ENCODE assay signal across 11 mouse cellular contexts in the genomic region with DNA sequence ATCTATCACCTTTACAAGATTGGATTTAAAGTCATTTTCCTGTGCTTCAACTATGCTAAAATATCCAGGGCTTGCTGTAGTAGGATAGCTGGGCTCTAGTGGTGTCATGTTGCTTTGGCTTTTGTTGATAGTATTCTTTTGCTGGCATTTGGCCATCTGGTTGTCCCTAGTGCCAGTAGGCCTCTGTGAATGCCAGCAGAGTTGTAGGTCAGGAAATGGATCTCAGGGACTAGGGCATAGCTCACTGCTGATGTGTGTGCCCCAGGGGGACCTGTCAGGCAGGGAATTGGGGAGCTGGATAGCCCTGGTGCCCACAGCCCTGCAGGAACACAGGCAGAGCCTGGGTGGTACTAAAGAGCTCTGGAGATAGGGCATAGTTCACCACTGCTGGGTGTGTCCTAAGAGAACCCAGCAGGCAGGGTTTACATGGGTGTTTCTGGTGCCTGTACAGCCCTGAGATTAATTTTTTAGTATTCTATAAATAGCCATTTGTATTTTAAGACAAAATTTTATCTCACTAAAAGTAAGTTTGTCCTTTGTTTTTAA.
DNase-seq lines count a peak whose midpoint lies in the region; ATAC-seq and TF ChIP-seq lines count a peak whose summit lies in the region.
"Had no signal": no experiment of that assay in that cellular context is flagged by ENCODE, and none has a peak within 500 bp of the region (broad histone marks: within the 10 kb centered on the region; RNA-seq: fewer than 3 reads in every experiment).

No protein-coding gene starts in this region.

- H3K27me3 ChIP-seq in heart, adult 2 months (ENCODE audit: control insufficient read depth, insufficient read depth, low read length): no peaks in the 10 kb centered on the region
- H3K27me3 ChIP-seq in midbrain, embryonic 14.5 days (ENCODE audit: control insufficient read depth, insufficient read depth, low read length): no peaks in the 10 kb centered on the region
- no peaks in the 10 kb centered on the region for H3K27me3 ChIP-seq in midbrain, embryonic 10.5 days (ENCODE audit: low read depth, poor library complexity, severe bottlenecking)
- H3K27me3 ChIP-seq in heart, embryonic 13.5 days (replicated peaks): no peaks in the 10 kb centered on the region
- H3K27me3 ChIP-seq in forebrain, embryonic 11.5 days (ENCODE audit: control insufficient read depth, insufficient read depth, low read length): no peaks in the 10 kb centered on the region
- H3K27me3 ChIP-seq: neural tube, embryonic 13.5 days had no signal

- no peak overlapping the region for H3K4me3 ChIP-seq in heart, adult 2 months
- no peak overlapping the region for H3K4me3 ChIP-seq in midbrain, embryonic 14.5 days (replicated peaks; ENCODE audit: low read depth, low read length)
- H3K4me3 ChIP-seq in midbrain, embryonic 10.5 days: no peak overlapping the region
- H3K4me3 ChIP-seq in heart, embryonic 13.5 days: no peak overlapping the region
- H3K4me3 ChIP-seq in forebrain, embryonic 11.5 days (ENCODE audit: low read depth, low read length): no peak overlapping the region
- H3K4me3 ChIP-seq: erythroblast, embryonic 14.5 days; neural tube, embryonic 13.5 days had no signal

- intact Hi-C loops in heart, adult 2 months (cut with DNase I): no loop called here
- intact Hi-C loops in heart, postnatal 25 days (cut with DNase I): no loop called here

- no peak overlapping the region for H3K27ac ChIP-seq in heart, adult 2 months
- H3K27ac ChIP-seq in midbrain, embryonic 14.5 days (replicated peaks; ENCODE audit: low read depth, low read length): no peak overlapping the region
- H3K27ac ChIP-seq in midbrain, embryonic 10.5 days (replicated peaks): no peak overlapping the region
- peak overlapping the region; percentile 65 for H3K27ac ChIP-seq in heart, embryonic 13.5 days (replicated peaks)
- H3K27ac ChIP-seq in forebrain, embryonic 11.5 days (ENCODE audit: low read depth, low read length): no peak overlapping the region
- H3K27ac ChIP-seq: hindbrain, embryonic 14.5 days; neural tube, embryonic 13.5 days had no signal

- H3K4me1 ChIP-seq in heart, adult 2 months (ENCODE audit: control insufficient read depth, insufficient read depth, low read length): peaks cover 2% of the 10 kb centered on the region; the same call in 1 of the 2 replicates
- no peaks in the 10 kb centered on the region for H3K4me1 ChIP-seq in midbrain, embryonic 14.5 days (ENCODE audit: control insufficient read depth, insufficient read depth, low read length)
- no peaks in the 10 kb centered on the region for H3K4me1 ChIP-seq in midbrain, embryonic 10.5 days
- peaks cover 9% of the 10 kb centered on the region; the same call in 1 of the 2 replicates for H3K4me1 ChIP-seq in heart, embryonic 13.5 days
- H3K4me1 ChIP-seq in forebrain, embryonic 11.5 days (replicated peaks; ENCODE audit: control insufficient read depth, insufficient read depth, low read length): no peaks in the 10 kb centered on the region
- H3K4me1 ChIP-seq: neural tube, embryonic 13.5 days had no signal

- TF ChIP-seq EP300 in heart, adult 2 months (IDR thresholded peaks at IDR 0.05; ENCODE audit: insufficient read depth, low read depth, low read length): no peak

- DNase-seq in heart, adult 2 months: peak; percentile 23 to 44
- no peak for DNase-seq in heart, postnatal 25 days (ENCODE audit: low spot score)
- peak; percentile 4 for DNase-seq in midbrain, embryonic 14.5 days
- no peak for DNase-seq in midbrain, embryonic 10.5 days (ENCODE audit: low spot score)
- DNase-seq in forebrain, embryonic 11.5 days (ENCODE audit: low spot score): no peak
- DNase-seq in right cerebral cortex, postnatal 36 days (ENCODE audit: low spot score in 2 of 2): no peak
- DNase-seq: right cerebral cortex, postnatal 4 days had no signal

- TF ChIP-seq CTCF in heart, adult 2 months (IDR thresholded peaks at IDR 0.05): no peak

- H3K4me2 ChIP-seq in midbrain, embryonic 14.5 days (ENCODE audit: low read length): no peak overlapping the region
- H3K4me2 ChIP-seq in heart, embryonic 13.5 days: no peak overlapping the region
- H3K4me2 ChIP-seq in forebrain, embryonic 11.5 days (ENCODE audit: low read depth, low read length, severe bottlenecking): no peak overlapping the region
- H3K4me2 ChIP-seq: hindbrain, embryonic 14.5 days; neural tube, embryonic 13.5 days had no signal

- no peak for TF ChIP-seq POLR2A in heart, adult 2 months (IDR thresholded peaks at IDR 0.05; ENCODE audit: insufficient read depth, low read depth, low read length)

- H3K79me2 ChIP-seq in heart, adult 2 months (replicated peaks; ENCODE audit: control insufficient read depth, insufficient read depth, low read length): no peaks in the 10 kb centered on the region

- no peak for ATAC-seq in midbrain, embryonic 14.5 days (ENCODE audit: low FRiP score, low TSS enrichment)
- no peak for ATAC-seq in heart, embryonic 13.5 days (ENCODE audit: extremely low read depth, insufficient number of reproducible peaks, low FRiP score, low TSS enrichment)
- no peak for ATAC-seq in forebrain, embryonic 11.5 days (replicated peaks; ENCODE audit: low FRiP score)

- no peak overlapping the region for H3K9ac ChIP-seq in heart, adult 2 months (ENCODE audit: low read depth, low read length)
- no peak overlapping the region for H3K9ac ChIP-seq in midbrain, embryonic 14.5 days (replicated peaks; ENCODE audit: low read length)
- H3K9ac ChIP-seq in heart, embryonic 13.5 days: no peak overlapping the region
- H3K9ac ChIP-seq in forebrain, embryonic 11.5 days (ENCODE audit: low read length): no peak overlapping the region
- H3K9ac ChIP-seq: hindbrain, embryonic 14.5 days; neural tube, embryonic 13.5 days had no signal

- no peaks in the 10 kb centered on the region for H3K36me3 ChIP-seq in heart, adult 2 months (ENCODE audit: control insufficient read depth, insufficient read depth, low read length)
- no peaks in the 10 kb centered on the region for H3K36me3 ChIP-seq in midbrain, embryonic 14.5 days (ENCODE audit: control insufficient read depth, insufficient read depth, low read length)
- H3K36me3 ChIP-seq in midbrain, embryonic 10.5 days: 0 out of 2 replicates have a peak, but pooled peaks cover 7% of the 10 kb centered on the region
- H3K36me3 ChIP-seq in heart, embryonic 13.5 days: peaks cover 5% of the 10 kb centered on the region
- H3K36me3 ChIP-seq in forebrain, embryonic 11.5 days (ENCODE audit: control insufficient read depth, insufficient read depth, low read length): no peaks in the 10 kb centered on the region
- H3K36me3 ChIP-seq: neural tube, embryonic 13.5 days had no signal

- H3K9me3 ChIP-seq in midbrain, embryonic 14.5 days (ENCODE audit: control insufficient read depth, low read length): no peaks in the 10 kb centered on the region
- H3K9me3 ChIP-seq in midbrain, embryonic 10.5 days (replicated peaks): no peaks in the 10 kb centered on the region
- H3K9me3 ChIP-seq in heart, embryonic 13.5 days: no peaks in the 10 kb centered on the region
- H3K9me3 ChIP-seq in forebrain, embryonic 11.5 days (ENCODE audit: control insufficient read depth, low read length): no peaks in the 10 kb centered on the region
- H3K9me3 ChIP-seq: neural tube, embryonic 13.5 days had no signal

Comparison
In these comparisons a context has a peak if more than half of its experiments do, and no peak if none do; other contexts are left out.
1. DNase-seq: peak in heart, adult 2 months (2 of 2) and midbrain, embryonic 14.5 days (single experiment); none in heart, postnatal 25 days (single experiment), midbrain, embryonic 10.5 days (single experiment), forebrain, embryonic 11.5 days (single experiment) and right cerebral cortex, postnatal 36 days (0 of 2).